Mouse (Mus musculus) kidney, postnatal 0 days (tissue): Measurements from ENCODE around the gene Mmp14. TPM values are rescaled to one million over a fixed set of nuclear protein-coding genes. Genes with fewer than 3 reads are reported as not detected.

Experiments
- ATAC-seq: fragments of 200-750 bp; cut with Nextera tagmentation; replicated peaks from 2 replicates; pipeline ENCODE4 v1.8.0; 2017; ENCODE audit warnings: low read depth, moderate number of reproducible peaks, moderate TSS enrichment, moderate library complexity; ENCODE audit not compliant: low FRiP score
- DNase-seq: peaks from one replicate; pipeline ENCODE4 v3.0.0-alpha.2; 2016; ENCODE audit warnings: low spot score
- H3K27ac ChIP-seq: fragments of 300-500 bp; sonication (generic); 2 replicates; pipeline ENCODE4 v1.5.1; 2014; ENCODE audit warnings: mild to moderate bottlenecking
- H3K27me3 ChIP-seq: fragments of 300-500 bp; sonication (generic); 2 replicates; pipeline ENCODE4 v1.6.1; 2014; ENCODE audit warnings: low read length, mixed read lengths; ENCODE audit not compliant: insufficient read depth
- H3K36me3 ChIP-seq: fragments of 300-500 bp; sonication (generic); 2 replicates; pipeline ENCODE4 v1.6.1; 2014; ENCODE audit warnings: low read length, mixed read lengths; ENCODE audit not compliant: insufficient read depth
- H3K4me1 ChIP-seq: fragments of 300-500 bp; sonication (generic); replicated peaks from 2 replicates; pipeline ENCODE4 v1.6.1; 2014; ENCODE audit warnings: antibody characterized with exemption, low read length, mixed read lengths; ENCODE audit not compliant: insufficient read depth
- H3K4me2 ChIP-seq: fragments of 300-500 bp; sonication (generic); 2 replicates; pipeline ENCODE4 v1.6.1; 2014; ENCODE audit warnings: mild to moderate bottlenecking, low read length, moderate library complexity, mixed read lengths
- H3K4me3 ChIP-seq: fragments of 300-500 bp; sonication (generic); replicated peaks from 2 replicates; pipeline ENCODE4 v1.5.1; 2014; ENCODE audit warnings: low read depth, low read length
- H3K9ac ChIP-seq: fragments of 300-500 bp; sonication (generic); 2 replicates; pipeline ENCODE4 v1.6.1; 2014; ENCODE audit warnings: low read depth, low read length
- H3K9me3 ChIP-seq: fragments of 300-500 bp; sonication (generic); replicated peaks from 2 replicates; pipeline ENCODE4 v1.6.1; 2016; ENCODE audit warnings: low read length, inconsistent platforms, mixed read lengths
- CTCF ChIP-seq: IDR thresholded peaks from 2 replicates; pipeline ENCODE4 v1.5.1; 2016; ENCODE audit warnings: antibody characterized with exemption, low read depth, mild to moderate bottlenecking, moderate library complexity
- WGBS: fragments of 180-500 bp; shearing (Covaris S2); extraction: QIAGEN DNeasy Blood & Tissue Kit; methylation state at CpG from one replicate; pipeline ENCODE4 v1.1.7; 2014; 5-methylcytosine and 5-hydroxymethylcytosine counted together
- polyA plus RNA-seq: library from polyadenylated mRNA; unstranded; fragments of >200 nt; fragmentation: Nextera tagmentation; extraction: Ambion mirVana; gene quantifications from 2 replicates; pipeline ENCODE4 v1.2.1, GENCODE M21; 2015

Mmp14 gene
- 107 and 114 TPM in 2 replicates for polyA plus RNA-seq

DNA sequence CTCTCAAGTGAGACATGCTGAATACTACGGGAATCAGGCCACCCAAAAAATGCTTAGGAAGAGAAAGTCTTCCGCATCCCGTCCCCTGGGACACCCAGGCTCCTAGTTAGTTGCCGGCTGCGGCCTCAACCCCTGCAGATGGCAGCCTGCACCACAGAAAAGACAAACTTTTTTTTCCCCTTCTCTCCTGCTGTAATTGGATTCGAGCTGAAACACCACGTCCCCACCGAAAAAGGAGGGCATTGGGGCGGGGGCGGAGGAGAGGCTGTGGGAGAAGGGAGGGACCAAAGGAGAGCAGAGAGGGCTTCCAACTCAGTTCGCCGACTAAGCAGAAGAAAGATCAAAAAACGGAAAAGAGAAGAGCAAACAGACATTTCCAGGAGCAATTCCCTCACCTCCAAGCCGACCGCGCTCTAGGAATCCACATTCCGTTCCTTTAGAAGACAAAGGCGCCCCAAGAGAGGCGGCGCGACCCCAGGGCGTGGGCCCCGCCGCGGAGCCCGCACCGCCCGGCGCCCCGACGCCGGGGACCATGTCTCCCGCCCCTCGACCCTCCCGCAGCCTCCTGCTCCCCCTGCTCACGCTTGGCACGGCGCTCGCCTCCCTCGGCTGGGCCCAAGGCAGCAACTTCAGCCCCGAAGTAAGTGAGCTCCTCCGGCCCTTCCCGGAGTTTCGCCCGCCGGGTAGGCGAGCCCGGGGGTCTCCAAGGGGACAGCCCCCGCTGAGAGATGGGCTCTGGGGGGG, at the start of gene Mmp14:
TSS of gene Mmp14 (plus strand) at position 279 of the 744 bp plus-strand sequence.
- peak; percentile 94 for DNase-seq
- H3K9me3 ChIP-seq = no peaks in the 10 kb centered on the region

DNA sequence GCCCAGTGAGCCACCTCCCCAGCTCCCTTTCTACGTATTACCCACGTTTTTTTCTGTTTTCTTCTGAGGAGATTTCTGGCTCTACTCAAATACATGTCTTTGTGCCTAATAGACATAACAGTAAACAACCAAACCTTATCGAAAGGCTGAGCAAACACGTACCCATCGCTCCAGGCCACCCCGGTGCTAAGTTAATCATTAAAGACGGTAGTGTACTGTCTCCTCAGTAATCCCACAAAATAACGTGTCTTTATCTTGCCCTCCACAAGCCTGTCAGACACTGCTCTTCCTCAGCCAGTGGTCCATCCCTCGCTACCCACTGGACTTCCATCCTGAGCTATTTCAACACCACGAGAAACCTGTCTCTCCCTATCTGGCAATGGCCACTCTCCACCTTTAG, 49.6 kb upstream of the Mmp14 start:
- no peak for ATAC-seq
- no peak for TF ChIP-seq CTCF

More for the DNA sequence above, at the start of gene Mmp14:
- Histone ChIP-seq H3K27ac (peak within 1 kb of the TSS; percentile 97), H3K9ac (peak within 1 kb of the TSS; percentile 98), H3K27me3 (no peaks in the 10 kb centered on the region), H3K36me3 (peaks cover 8% of the 10 kb centered on the region; the same call in 1 of the 2 replicates), H3K4me1 (peaks cover 27% of the 10 kb centered on the region), H3K4me2 (peak within 1 kb of the TSS; percentile 70), H3K4me3 (peak within 1 kb of the TSS; percentile 89)
- TF ChIP-seq CTCF = peak; percentile 44; the same call in 1 of the 2 replicates
- WGBS = under 1% methylated on average over 40 of the region's 49 CpGs
- peak; percentile 25 for ATAC-seq

DNA sequence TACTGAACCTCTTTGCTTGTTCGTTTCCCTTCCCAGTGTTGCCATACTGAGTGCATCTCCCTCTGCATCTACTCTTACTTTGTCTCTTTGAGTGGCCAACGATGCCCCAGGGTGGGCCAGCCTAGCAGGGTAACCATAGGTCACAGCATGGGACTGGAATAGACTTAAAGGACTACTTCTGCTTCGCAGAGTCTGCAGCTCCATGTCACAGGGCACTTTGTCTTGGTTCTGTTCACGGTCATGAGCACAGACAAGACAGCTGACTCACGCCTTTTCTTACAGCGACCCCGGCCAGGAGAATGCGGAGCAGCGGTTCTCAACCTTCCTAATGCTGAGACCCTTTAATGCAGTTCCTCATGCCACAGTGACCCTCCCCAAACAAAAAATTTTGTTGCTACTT, 48.8 kb upstream of the Mmp14 start:
- H3K9ac ChIP-seq = no peak overlapping the region
- no peak for TF ChIP-seq CTCF
- H3K4me1 ChIP-seq = peaks cover 34% of the 10 kb centered on the region
- WGBS = 59% methylated on average over 9 of the region's 9 CpGs
- DNase-seq (no peak), ATAC-seq (no peak)
- H3K4me2 ChIP-seq = no peak overlapping the region
- no peaks in the 10 kb centered on the region for H3K27me3 ChIP-seq
- no peaks in the 10 kb centered on the region for H3K36me3 ChIP-seq
- H3K9me3 ChIP-seq = no peaks in the 10 kb centered on the region
- H3K4me3 ChIP-seq = no peak overlapping the region
- H3K27ac ChIP-seq = no peak overlapping the region

More for the DNA sequence above, 49.6 kb upstream of the Mmp14 start:
- H3K9ac ChIP-seq = no peak overlapping the region
- no peaks in the 10 kb centered on the region for H3K27me3 ChIP-seq
- 70% methylated on average over 10 of the region's 10 CpGs for WGBS
- H3K27ac ChIP-seq = no peak overlapping the region
- no peaks in the 10 kb centered on the region for H3K36me3 ChIP-seq
- no peak overlapping the region for H3K4me3 ChIP-seq
- no peaks in the 10 kb centered on the region for H3K9me3 ChIP-seq
- DNase-seq = no peak
- H3K4me2 ChIP-seq = no peak overlapping the region
- peaks cover 28% of the 10 kb centered on the region for H3K4me1 ChIP-seq

DNA sequence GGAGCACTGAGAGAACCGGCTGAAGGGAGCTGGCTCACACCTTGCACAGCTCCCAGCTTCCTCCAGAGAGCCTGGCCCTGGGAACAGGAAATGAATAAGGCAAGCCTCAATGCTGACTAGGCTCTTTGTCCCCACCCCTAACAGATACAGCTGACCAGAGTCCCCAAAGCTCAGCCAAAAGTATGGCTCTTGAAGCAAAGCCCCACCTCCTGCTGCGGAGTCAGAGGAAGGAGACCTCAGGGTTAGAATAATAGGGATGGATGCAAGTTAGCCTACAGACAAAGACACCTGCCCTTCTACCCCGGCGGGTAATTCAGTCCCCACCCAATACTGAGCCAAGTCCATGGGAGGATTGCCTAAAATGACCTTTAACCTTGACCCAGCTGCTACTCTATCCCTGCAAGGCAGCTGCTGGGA, 48.0 kb upstream of the Mmp14 start:
- TF ChIP-seq CTCF = no peak
- Histone ChIP-seq H3K4me1 (peaks cover 34% of the 10 kb centered on the region), H3K9me3 (no peaks in the 10 kb centered on the region), H3K4me2 (no peak overlapping the region), H3K36me3 (no peaks in the 10 kb centered on the region), H3K27me3 (no peaks in the 10 kb centered on the region), H3K9ac (no peak overlapping the region), H3K4me3 (no peak overlapping the region), H3K27ac (peak overlapping the region; percentile 60; the same call in 1 of the 2 replicates)
- 24% methylated on average over 4 of the region's 4 CpGs for WGBS
- peak; percentile 61 for DNase-seq
- ATAC-seq = no peak

DNA sequence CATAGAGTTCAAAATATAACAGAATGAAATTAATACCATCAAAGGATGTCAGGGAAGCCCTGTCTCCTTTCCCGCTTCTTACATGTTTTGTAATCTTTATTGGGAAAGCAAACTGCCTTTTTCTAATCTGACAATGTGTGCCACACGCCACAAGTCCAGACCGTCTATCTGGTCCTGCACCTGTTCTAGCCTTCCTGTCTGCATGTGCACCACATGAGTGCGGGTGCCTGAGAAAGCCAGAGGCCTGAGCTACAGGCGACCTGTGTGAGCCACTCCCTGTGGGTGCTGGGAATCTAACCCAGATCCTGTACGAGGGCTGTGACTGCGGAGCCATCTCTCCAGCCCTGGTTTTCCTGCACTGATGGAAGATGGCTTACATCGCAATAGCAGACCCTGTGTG, 47.0 kb upstream of the Mmp14 start:
- DNase-seq (no peak), ATAC-seq (no peak)
- Histone ChIP-seq H3K4me3 (no peak overlapping the region), H3K27ac (no peak overlapping the region), H3K36me3 (no peaks in the 10 kb centered on the region), H3K4me2 (no peak overlapping the region), H3K4me1 (peaks cover 34% of the 10 kb centered on the region), H3K9ac (no peak overlapping the region), H3K9me3 (no peaks in the 10 kb centered on the region), H3K27me3 (no peaks in the 10 kb centered on the region)
- WGBS = 91% methylated on average over 8 of the region's 8 CpGs
- TF ChIP-seq CTCF = no peak

DNA sequence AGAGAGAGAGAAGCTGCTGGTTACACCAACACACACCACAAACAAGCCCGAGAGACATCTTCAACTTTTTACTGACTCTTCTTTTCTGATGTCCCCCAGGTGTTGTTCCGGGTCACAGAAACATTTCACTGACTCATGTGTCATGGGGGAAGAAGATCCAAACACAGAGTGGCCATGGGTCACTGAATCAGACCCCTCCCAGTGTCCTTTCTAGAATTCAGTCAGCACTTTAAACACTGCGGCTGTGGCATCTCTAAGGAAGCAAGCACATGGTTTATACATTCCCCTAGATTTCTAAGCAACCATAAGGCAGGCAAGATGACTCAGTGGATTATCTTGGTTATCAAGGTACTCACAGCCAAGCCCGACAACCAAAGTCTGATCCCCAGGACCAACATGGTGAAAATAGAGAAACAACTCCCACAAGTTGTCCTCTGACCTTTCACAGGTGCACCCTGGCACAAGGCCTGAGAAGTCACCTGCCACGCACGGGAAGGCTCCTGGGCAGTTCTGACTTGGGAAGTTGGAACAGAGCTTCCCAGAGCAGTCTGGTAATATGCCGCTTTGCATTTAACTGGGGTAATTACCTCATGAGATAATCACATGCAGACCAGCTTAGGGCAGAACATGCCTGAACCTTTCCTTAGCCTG, 45.3 kb upstream of the Mmp14 start:
- no peaks in the 10 kb centered on the region for H3K27me3 ChIP-seq
- no peak overlapping the region for H3K9ac ChIP-seq
- TF ChIP-seq CTCF = no peak
- H3K27ac ChIP-seq = peak overlapping the region; percentile 68
- peak; percentile 48 for ATAC-seq
- no peak overlapping the region for H3K4me3 ChIP-seq
- H3K4me2 ChIP-seq = no peak overlapping the region
- H3K36me3 ChIP-seq = no peaks in the 10 kb centered on the region
- WGBS = 52% methylated on average over 7 of the region's 7 CpGs
- H3K9me3 ChIP-seq = no peaks in the 10 kb centered on the region
- H3K4me1 ChIP-seq = peaks cover 34% of the 10 kb centered on the region
- no peak for DNase-seq
